Mouse (Mus musculus): ENCODE measurements around the gene Cenpm.

DNA sequence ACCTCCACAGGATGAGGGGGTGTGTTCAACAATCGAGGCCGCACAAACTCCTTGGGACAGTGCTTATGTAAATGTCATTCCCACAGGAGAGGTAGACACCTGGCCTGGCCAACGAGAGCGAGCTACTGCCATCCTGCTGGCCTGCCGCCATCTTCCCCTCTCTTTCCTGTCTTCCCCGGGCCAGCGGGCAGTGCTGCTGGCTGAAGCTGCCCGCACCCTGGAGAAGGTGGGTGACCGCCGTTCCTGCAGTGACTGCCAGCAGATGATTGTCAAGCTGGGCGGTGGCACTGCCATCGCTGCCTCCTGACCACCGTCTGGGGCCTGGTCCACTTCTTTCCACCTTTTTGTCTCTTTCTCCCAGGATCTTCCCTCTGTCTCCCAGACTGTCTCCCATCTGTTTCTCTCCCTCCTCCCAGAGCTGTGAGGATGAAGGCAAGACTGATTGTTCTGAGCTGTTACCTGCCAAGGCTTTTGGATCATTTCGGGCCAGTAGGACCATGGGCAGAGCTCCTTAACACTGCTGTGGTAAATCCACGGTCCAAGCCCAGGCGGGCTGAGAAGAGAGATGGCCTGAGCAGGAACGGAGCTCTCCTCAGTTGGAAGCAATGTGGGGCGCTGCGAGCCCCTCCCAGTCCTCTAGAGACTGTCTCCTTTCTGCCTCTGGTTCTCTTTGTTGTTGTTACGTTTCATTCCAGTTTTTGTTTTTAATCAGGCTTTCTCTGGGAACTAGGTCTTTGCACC lies 40.8 kb downstream of the Cenpm start:
- TF ChIP-seq CTCF (IDR thresholded peaks at IDR 0.05; ENCODE audit: low read depth): no peak
- TF ChIP-seq EP300 (IDR thresholded peaks at IDR 0.05; ENCODE audit: low read depth): no peak
